8 mouse cellular contexts compared by ENCODE assay signal in the genomic region with DNA sequence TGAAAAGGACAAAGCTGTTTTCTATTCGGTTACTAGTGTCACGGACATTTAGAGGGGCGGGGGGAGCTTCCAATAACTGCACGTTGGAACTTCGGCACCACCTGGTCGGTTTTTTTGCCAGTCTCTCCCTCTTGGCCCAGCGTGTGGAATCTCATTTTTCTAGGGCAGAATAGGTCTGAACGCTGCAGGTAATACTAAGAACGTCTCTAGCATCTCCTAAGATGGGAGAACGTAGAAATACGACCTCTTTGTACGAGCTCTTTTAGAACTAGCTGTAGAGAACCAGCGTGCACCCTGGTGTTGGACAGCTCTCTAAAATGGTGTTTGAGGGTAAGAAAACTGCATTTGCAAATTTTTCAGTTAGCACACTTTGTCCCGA. TPM values are rescaled to one million over a fixed set of nuclear protein-coding genes. Genes with fewer than 3 reads are reported as not detected.
A peak's percentile ranks its signal among the peaks of the same experiment; 100 is the strongest.
DNase-seq lines count a peak whose midpoint lies in the region; ATAC-seq lines count a peak whose summit lies in the region.

No protein-coding gene starts in this region.

- 0 out of 2 replicates have a peak, but pooled peaks have one; percentile 6 for ATAC-seq in frontal cortex, adult (ENCODE audit: low TSS enrichment)
- ATAC-seq in limb, embryonic 15.5 days (ENCODE audit: insufficient number of reproducible peaks, low FRiP score, low TSS enrichment, low read depth) = no peak
- ATAC-seq in stomach, embryonic 16.5 days (ENCODE audit: insufficient read depth, low FRiP score) = no peak

- no peak for DNase-seq in frontal cortex, postnatal 25 days (ENCODE audit: low spot score in 2 of 2)
- peak; percentile 66 for DNase-seq in 416B (ENCODE audit: low read depth)
- DNase-seq in fibroblast of lung, adult 2 months (ENCODE audit: low read depth) = peak; percentile 3
- DNase-seq in left cerebral cortex, postnatal 10 days (ENCODE audit: extremely low spot score in 1 of 2, low spot score in 2 of 2) = no peak
- no peak for DNase-seq in cerebellum, adult 9-10 months

- peaks cover 13% of the 10 kb centered on the region; the same call in 1 of the 2 replicates for H3K4me1 ChIP-seq in limb, embryonic 15.5 days
- no peaks in the 10 kb centered on the region; the same call in 1 of the 2 replicates for H3K4me1 ChIP-seq in stomach, embryonic 16.5 days (ENCODE audit: control insufficient read depth, insufficient read depth, low read length)

- H3K4me3 ChIP-seq in limb, embryonic 15.5 days = peak overlapping the region; percentile 79
- peak overlapping the region; percentile 85 for H3K4me3 ChIP-seq in stomach, embryonic 16.5 days (replicated peaks; ENCODE audit: low read length)

- no peaks in the 10 kb centered on the region for H3K27me3 ChIP-seq in limb, embryonic 15.5 days
- no peaks in the 10 kb centered on the region for H3K27me3 ChIP-seq in stomach, embryonic 16.5 days (ENCODE audit: control insufficient read depth, insufficient read depth, low read length)

- H3K36me3 ChIP-seq in limb, embryonic 15.5 days = peaks cover under 1% of the 10 kb centered on the region; the same call in 1 of the 2 replicates
- H3K36me3 ChIP-seq in stomach, embryonic 16.5 days (ENCODE audit: control insufficient read depth, insufficient read depth, low read length) = no peaks in the 10 kb centered on the region

- peak overlapping the region; percentile 72 for H3K9ac ChIP-seq in limb, embryonic 15.5 days
- H3K9ac ChIP-seq in stomach, embryonic 16.5 days (ENCODE audit: low read length) = peak overlapping the region; percentile 89

- no peaks in the 10 kb centered on the region for H3K9me3 ChIP-seq in limb, embryonic 15.5 days
- no peaks in the 10 kb centered on the region for H3K9me3 ChIP-seq in stomach, embryonic 16.5 days (replicated peaks; ENCODE audit: control insufficient read depth, low read length)

- peak overlapping the region; percentile 93 for H3K4me2 ChIP-seq in limb, embryonic 15.5 days
- H3K4me2 ChIP-seq in stomach, embryonic 16.5 days (ENCODE audit: low read depth, low read length) = peak overlapping the region; percentile 76

- WGBS in limb, embryonic 15.5 days = 0% methylated on average over 14 of the region's 14 CpGs
- WGBS in stomach, embryonic 16.5 days = under 1% methylated on average over 14 of the region's 14 CpGs

- intact Hi-C loops in left cerebral cortex, postnatal 10 days (cut with DNase I) = no loop called here

- H3K27ac ChIP-seq in limb, embryonic 15.5 days = peak overlapping the region; percentile 88
- peak overlapping the region; percentile 93 for H3K27ac ChIP-seq in stomach, embryonic 16.5 days (ENCODE audit: low read length)

RNA-seq across cellular contexts. Expression of gene Tfrc, which starts 0.7 kb away (rescaled TPM):
- 24.9 and 28.0 TPM in 2 replicates for polyA plus RNA-seq in limb, embryonic 15.5 days (2015; fragmentation: Nextera tagmentation; extraction: Ambion mirVana)
- polyA plus RNA-seq in stomach, embryonic 16.5 days (2015; fragmentation: Nextera tagmentation; extraction: Ambion mirVana) = 68.3 and 69.7 TPM in 2 replicates
- 100 to 1,000 TPM; 106 to 111 TPM for total RNA-seq in left cerebral cortex, postnatal 10 days (2021)

RNA-seq across cellular contexts. Expression of gene Tnk2, which starts 34.3 kb away (rescaled TPM):
- polyA plus RNA-seq in limb, embryonic 15.5 days (2015; fragmentation: Nextera tagmentation; extraction: Ambion mirVana) = 13.9 and 14.5 TPM in 2 replicates
- polyA plus RNA-seq in stomach, embryonic 16.5 days (2015; fragmentation: Nextera tagmentation; extraction: Ambion mirVana) = 10.6 TPM in 2 replicates
- total RNA-seq in left cerebral cortex, postnatal 10 days (2021) = 100 to 1,000 TPM in 1 of 2 experiments, 10 to 100 TPM in 1; 93.2 to 107 TPM

Comparison
In these comparisons a context has a peak if more than half of its experiments do, and no peak if none do; other contexts are left out.
1. DNase-seq: peak in 416B (single experiment) and fibroblast of lung, adult 2 months (single experiment); none in frontal cortex, postnatal 25 days (0 of 2), left cerebral cortex, postnatal 10 days (0 of 2) and cerebellum, adult 9-10 months (single experiment).